Mouse (Mus musculus) thymus, adult 2 months (tissue): ENCODE measurements around the gene Kdsr.
A peak's percentile ranks its signal among the peaks of the same experiment; 100 is the strongest.

Experiments used
- CTCF ChIP-seq: fragments of 200-500 bp; IDR thresholded peaks from 2 replicates; pipeline ENCODE4 v1.5.1; 2012; ENCODE audit warnings: mild to moderate bottlenecking, control low read depth, low read length, moderate library complexity, borderline replicate concordance; ENCODE audit not compliant: control insufficient read depth, poor library complexity, insufficient read depth; ENCODE audit errors: extremely low read depth
- POLR2A ChIP-seq: fragments of 200-500 bp; IDR thresholded peaks from 2 replicates; pipeline ENCODE4 v1.6.1; 2012; ENCODE audit warnings: mild to moderate bottlenecking, low read length, control low read depth, moderate library complexity; ENCODE audit not compliant: control insufficient read depth, poor library complexity, insufficient read depth; ENCODE audit errors: extremely low read depth

DNA sequence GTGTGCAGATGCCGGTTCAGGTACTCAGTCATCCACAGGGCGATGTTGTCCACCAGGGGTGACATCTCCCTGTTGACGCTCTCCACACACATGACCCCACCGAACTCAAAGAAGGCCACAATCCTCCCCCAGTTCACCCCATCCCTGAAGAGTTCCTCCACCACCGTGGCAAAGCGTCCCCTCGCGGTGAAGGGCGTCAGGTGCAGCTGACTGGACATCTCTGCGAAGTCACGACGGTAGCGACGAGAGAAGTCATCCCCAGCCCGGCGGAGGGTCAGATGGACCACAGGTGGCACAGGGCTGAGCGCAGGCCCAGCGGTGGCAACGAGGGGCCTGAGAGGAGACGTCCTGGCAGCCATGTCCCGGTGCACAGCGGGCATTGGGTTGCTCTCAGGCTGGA, 47.2 kb downstream of the Kdsr start:
- no peak for TF ChIP-seq POLR2A
- peak; percentile 82; the same call in 1 of the 2 replicates for TF ChIP-seq CTCF
